Mouse (Mus musculus) heart, postnatal 25 days (tissue): ENCODE data around the gene Prim2. TPM values are rescaled to one million over a fixed set of nuclear protein-coding genes. Genes with fewer than 3 reads are reported as not detected.
A peak's percentile ranks its signal among the peaks of the same experiment; 100 is the strongest.

ENCODE experiments used
- DNase-seq: peaks from one replicate; pipeline ENCODE4 v3.0.0; 2022; ENCODE audit warnings: low spot score
- intact Hi-C: fragments of 180-260 bp; cut with DNase I; formaldehyde crosslinking; loops from one replicate; pipeline ENCODE4 v1.15.1; 2025
- total RNA-seq, 2 experiments: library from RNA; stranded (reverse); gene quantifications; 2 replicates each; pipeline ENCODE4 v1.2.3; 2021

Gene Prim2
- total RNA-seq = 1 to 10 TPM; 2.3 to 2.5 TPM

GRCm38 (mm10) chr1:33669708-33670141 lies at the start of gene Prim2:
TSS of gene Prim2 (minus strand) at chr1:33669795.
- intact Hi-C loops = loop anchor here (2.0 to 5.0 kb wide), 2 partner anchors 69 to 438 kb away; no protein-coding TSS in a partner anchor
- peak; percentile 66 for DNase-seq

GRCm38 (mm10) chr1:33717636-33718035 lies 48.0 kb upstream of the Prim2 start:
- intact Hi-C loops = no loop called here
- no peak for DNase-seq

- intact Hi-C loops = no loop called here
- DNase-seq = no peak
These were observed 45.2 kb upstream of the Prim2 start for GRCm38 (mm10) chr1:33714796-33715195.

- intact Hi-C loops = no loop called here
- no peak for DNase-seq
These were observed 42.4 kb upstream of the Prim2 start for GRCm38 (mm10) chr1:33712026-33712425.

GRCm38 (mm10) chr1:33709615-33710014 lies 40.0 kb upstream of the Prim2 start:
- intact Hi-C loops = no loop called here
- no peak for DNase-seq

- intact Hi-C loops = no loop called here
- DNase-seq = no peak
These were observed 31.6 kb upstream of the Prim2 start for GRCm38 (mm10) chr1:33701244-33701643.

- DNase-seq = no peak
- intact Hi-C loops = no loop called here
These were observed 26.4 kb upstream of the Prim2 start for GRCm38 (mm10) chr1:33696016-33696415.

- DNase-seq = no peak
- intact Hi-C loops = no loop called here
These were observed 24.3 kb upstream of the Prim2 start for GRCm38 (mm10) chr1:33693893-33694292.

- no peak for DNase-seq
- intact Hi-C loops = no loop called here
These were observed 20.5 kb upstream of the Prim2 start for GRCm38 (mm10) chr1:33690087-33690448.

- DNase-seq = no peak
- intact Hi-C loops = loop anchor here (5.0 kb wide), 1 partner anchor 48 kb away; no protein-coding TSS in a partner anchor
These were observed 20.0 kb upstream of the Prim2 start for GRCm38 (mm10) chr1:33689446-33690086.

- no peak for DNase-seq
- intact Hi-C loops = loop anchor here (5.0 kb wide), 1 partner anchor 48 kb away; no protein-coding TSS in a partner anchor
These were observed 19.2 kb upstream of the Prim2 start for GRCm38 (mm10) chr1:33688810-33689209.

GRCm38 (mm10) chr1:33684459-33684858 lies 14.9 kb upstream of the Prim2 start:
- intact Hi-C loops = no loop called here
- DNase-seq = no peak

GRCm38 (mm10) chr1:33680890-33681289 lies 11.3 kb upstream of the Prim2 start:
- no peak for DNase-seq
- intact Hi-C loops = no loop called here

GRCm38 (mm10) chr1:33680435-33680834 lies 10.8 kb upstream of the Prim2 start:
- intact Hi-C loops = no loop called here
- no peak for DNase-seq

- DNase-seq = peak; percentile 18
- intact Hi-C loops = no loop called here
These were observed 3.8 kb upstream of the Prim2 start for GRCm38 (mm10) chr1:33673158-33673960.

GRCm38 (mm10) chr1:33672514-33672913 lies 2.9 kb upstream of the Prim2 start:
- intact Hi-C loops = no loop called here
- DNase-seq = no peak

GRCm38 (mm10) chr1:33672083-33672482 lies 2.5 kb upstream of the Prim2 start:
- no peak for DNase-seq
- intact Hi-C loops = no loop called here

- intact Hi-C loops = loop anchor here (2.0 kb wide), 1 partner anchor 67 kb away; no protein-coding TSS in a partner anchor
- no peak for DNase-seq
These were observed 1.8 kb upstream of the Prim2 start for GRCm38 (mm10) chr1:33671441-33671840.

- intact Hi-C loops = loop anchor here (2.0 kb wide), 1 partner anchor 69 kb away; no protein-coding TSS in a partner anchor
- DNase-seq = peak; percentile 31
These were observed 595 bp upstream of the Prim2 start for GRCm38 (mm10) chr1:33670164-33670616.

- DNase-seq = no peak
- intact Hi-C loops = loop anchor here (2.0 to 5.0 kb wide), 2 partner anchors 75 to 304 kb away; no protein-coding TSS in a partner anchor
These were observed 5.9 kb downstream of the Prim2 start for GRCm38 (mm10) chr1:33663605-33664117.

- DNase-seq = no peak
- intact Hi-C loops = loop anchor here (2.0 to 5.0 kb wide), 2 partner anchors 76 to 304 kb away; no protein-coding TSS in a partner anchor
These were observed 6.4 kb downstream of the Prim2 start for GRCm38 (mm10) chr1:33663163-33663562.
